Mouse (Mus musculus): ENCODE measurements around the gene Slc51a.

GRCm38 (mm10) chr16:32445558-32445957 is 42.1 kb downstream of the Slc51a start:
- TF ChIP-seq CTCF (IDR thresholded peaks at IDR 0.05; ENCODE audit: low read depth) (no peak), EP300 (optimal IDR thresholded peaks at IDR 0.05) (no peak)
